Comparison of ENCODE assay signal across 20 mouse cellular contexts in the genomic region with DNA sequence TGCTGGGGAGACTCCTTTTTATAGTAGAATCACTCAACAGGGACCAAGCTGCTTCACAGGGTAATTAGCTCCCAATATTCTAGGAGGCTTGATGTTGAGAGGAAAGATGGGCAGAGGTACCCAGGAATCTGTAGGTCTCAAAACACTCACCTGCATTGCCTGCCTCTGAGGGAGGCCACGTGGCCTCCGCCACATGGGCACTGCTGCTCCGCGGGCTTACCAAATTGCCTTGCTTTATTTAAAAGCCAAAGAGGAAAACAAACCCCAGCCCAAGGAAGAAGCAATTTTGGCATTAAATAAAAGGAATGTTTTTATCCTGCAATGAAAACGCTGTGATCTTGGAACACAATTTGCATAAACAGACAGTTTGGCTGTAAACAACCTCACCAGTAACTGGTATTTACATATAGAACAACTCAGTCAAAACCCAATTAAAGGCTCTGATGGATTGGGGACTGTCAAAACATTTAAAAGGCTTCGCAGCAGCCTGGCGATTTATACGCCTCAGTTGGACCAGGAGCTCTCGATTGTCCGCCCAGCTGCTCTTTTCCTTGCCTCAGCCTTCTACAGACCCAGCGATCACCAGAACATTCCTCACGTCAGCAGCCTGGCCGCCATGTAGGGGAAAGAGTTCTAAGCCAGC.
"Had no signal": no experiment of that assay in that cellular context is flagged by ENCODE, and none has a peak within 500 bp of the region (broad histone marks: within the 10 kb centered on the region; RNA-seq: fewer than 3 reads in every experiment).

No protein-coding gene starts in this region.

- H3K27me3 ChIP-seq: liver, embryonic 13.5 days; lung, embryonic 15.5 days; megakaryocyte, embryonic 14.5 days; midbrain, embryonic 13.5 days; neural tube, embryonic 12.5 days had no signal

- H3K27ac ChIP-seq: kidney, postnatal 0 days; layer of hippocampus, adult 2 months; left cerebral cortex, adult 2 months; liver, embryonic 13.5 days; lung, embryonic 15.5 days; midbrain, embryonic 10.5 days; midbrain, embryonic 13.5 days; neural tube, embryonic 12.5 days; neural tube, embryonic 15.5 days; stomach, postnatal 0 days had no signal

- H3K9me3 ChIP-seq: liver, embryonic 13.5 days; lung, embryonic 15.5 days; megakaryocyte, embryonic 14.5 days; midbrain, embryonic 10.5 days; midbrain, embryonic 13.5 days; neural tube, embryonic 12.5 days; neural tube, embryonic 15.5 days had no signal

- H3K9ac ChIP-seq: liver, embryonic 13.5 days; lung, embryonic 15.5 days; midbrain, embryonic 13.5 days; neural tube, embryonic 12.5 days; neural tube, embryonic 15.5 days had no signal

- H3K4me3 ChIP-seq: layer of hippocampus, adult 2 months; left cerebral cortex, adult 2 months; liver, embryonic 13.5 days; lung, embryonic 15.5 days; megakaryocyte, embryonic 14.5 days; midbrain, embryonic 10.5 days; midbrain, embryonic 13.5 days; neural tube, embryonic 12.5 days; neural tube, embryonic 15.5 days had no signal

- H3K36me3 ChIP-seq: liver, embryonic 13.5 days; lung, embryonic 15.5 days; midbrain, embryonic 10.5 days; midbrain, embryonic 13.5 days; neural tube, embryonic 12.5 days; neural tube, embryonic 15.5 days had no signal

- DNase-seq: kidney, adult 2 months; kidney, postnatal 25 days; layer of hippocampus, adult 9-11 months; liver, embryonic 13.5 days; lung, postnatal 10 days; lung, postnatal 36 days; right cerebral cortex, adult 18-20 months; right cerebral cortex, postnatal 14 days; right cerebral cortex, postnatal 4 days; thymus, postnatal 25 days had no signal

- H3K4me2 ChIP-seq: liver, embryonic 13.5 days; lung, embryonic 15.5 days; midbrain, embryonic 13.5 days; neural tube, embryonic 12.5 days; neural tube, embryonic 15.5 days had no signal

- ATAC-seq: midbrain, embryonic 13.5 days had no signal

- H3K4me1 ChIP-seq: liver, embryonic 13.5 days; lung, embryonic 15.5 days; megakaryocyte, embryonic 14.5 days; neural tube, embryonic 12.5 days had no signal
